Mouse (Mus musculus) liver, embryonic 12.5 days (tissue): ENCODE data around the gene Clec2e. TPM values are rescaled to one million over a fixed set of nuclear protein-coding genes. Genes with fewer than 3 reads are reported as not detected.

ENCODE experiments used
- ATAC-seq: fragments of 200-750 bp; cut with Nextera tagmentation; 2 replicates; pipeline ENCODE4 v1.8.0; 2017; ENCODE audit warnings: moderate number of reproducible peaks, mild to moderate bottlenecking, moderate library complexity
- H3K27ac ChIP-seq: fragments of 300-500 bp; sonication (generic); 2 replicates; pipeline ENCODE4 v1.5.1; 2016; ENCODE audit warnings: mild to moderate bottlenecking
- H3K27me3 ChIP-seq: fragments of 300-500 bp; sonication (generic); replicated peaks from 2 replicates; pipeline ENCODE4 v1.6.1; 2016; ENCODE audit warnings: mild to moderate bottlenecking, moderate library complexity
- H3K36me3 ChIP-seq: fragments of 300-500 bp; sonication (generic); 2 replicates; pipeline ENCODE4 v1.6.1; 2016; ENCODE audit warnings: mild to moderate bottlenecking, moderate library complexity
- H3K4me1 ChIP-seq: fragments of 300-500 bp; sonication (generic); 2 replicates; pipeline ENCODE4 v1.6.1; 2016
- H3K4me2 ChIP-seq: fragments of 300-500 bp; sonication (generic); 2 replicates; pipeline ENCODE4 v1.6.1; 2016; ENCODE audit warnings: mild to moderate bottlenecking, moderate library complexity
- H3K4me3 ChIP-seq: fragments of 300-500 bp; sonication (generic); 2 replicates; pipeline ENCODE4 v1.5.1; 2016; ENCODE audit warnings: mild to moderate bottlenecking, moderate library complexity
- H3K9ac ChIP-seq: fragments of 300-500 bp; sonication (generic); 2 replicates; pipeline ENCODE4 v1.6.1; 2016; ENCODE audit warnings: mild to moderate bottlenecking, moderate library complexity
- H3K9me3 ChIP-seq: fragments of 300-500 bp; sonication (generic); replicated peaks from 2 replicates; pipeline ENCODE4 v1.6.1; 2016; ENCODE audit warnings: mild to moderate bottlenecking, moderate library complexity
- WGBS: fragments of 180-500 bp; shearing (Covaris S2); methylation state at CpG from one replicate; pipeline ENCODE4 v1.1.7; 2016; ENCODE audit not compliant: insufficient replicate concordance; 5-methylcytosine and 5-hydroxymethylcytosine counted together
- polyA plus RNA-seq: library from polyadenylated mRNA; unstranded; fragments of >200 nt; fragmentation: Nextera tagmentation; extraction: Ambion mirVana; gene quantifications from 2 replicates; pipeline ENCODE4 v1.2.1, GENCODE M21; 2016

Gene Clec2e
- polyA plus RNA-seq, 1 experiment from 2014 or later: not detected

GRCm38 (mm10) chr6:129051731-129052130, 49.0 kb downstream of the Clec2e start:
- Histone ChIP-seq H3K4me2 (no peak overlapping the region), H3K4me3 (no peak overlapping the region), H3K27ac (no peak overlapping the region), H3K4me1 (peaks cover 11% of the 10 kb centered on the region), H3K9me3 (no peaks in the 10 kb centered on the region), H3K36me3 (no peaks in the 10 kb centered on the region), H3K27me3 (no peaks in the 10 kb centered on the region), H3K9ac (no peak overlapping the region)
- ATAC-seq: no peak
- 64% methylated on average over 5 of the region's 5 CpGs for WGBS

GRCm38 (mm10) chr6:129051086-129051485, 49.6 kb downstream of the Clec2e start:
- Histone ChIP-seq H3K36me3 (no peaks in the 10 kb centered on the region), H3K4me2 (no peak overlapping the region), H3K4me1 (peaks cover 11% of the 10 kb centered on the region), H3K9ac (no peak overlapping the region), H3K27me3 (no peaks in the 10 kb centered on the region), H3K9me3 (no peaks in the 10 kb centered on the region), H3K4me3 (no peak overlapping the region), H3K27ac (no peak overlapping the region)
- WGBS: 48% methylated on average over 3 of the region's 3 CpGs
- ATAC-seq: no peak

- Histone ChIP-seq H3K36me3 (no peaks in the 10 kb centered on the region), H3K9ac (no peak overlapping the region), H3K27me3 (no peaks in the 10 kb centered on the region), H3K9me3 (no peaks in the 10 kb centered on the region), H3K27ac (no peak overlapping the region), H3K4me3 (peak overlapping the region; percentile 33; the same call in 1 of the 2 replicates), H3K4me1 (peaks cover 11% of the 10 kb centered on the region), H3K4me2 (peak overlapping the region; percentile 75)
- ATAC-seq: peak; percentile 55
- WGBS: 6% methylated on average over 8 of the region's 8 CpGs
These were observed 51.0 kb downstream of the Clec2e start for GRCm38 (mm10) chr6:129049596-129050251.

GRCm38 (mm10) chr6:129048857-129049473, 51.7 kb downstream of the Clec2e start:
- Histone ChIP-seq H3K4me3 (peak overlapping the region; percentile 57), H3K9ac (peak overlapping the region; percentile 64), H3K9me3 (no peaks in the 10 kb centered on the region), H3K36me3 (no peaks in the 10 kb centered on the region), H3K27ac (0 out of 2 replicates have a peak overlapping the region, but pooled peaks have one; percentile 36), H3K4me1 (peaks cover 11% of the 10 kb centered on the region), H3K27me3 (no peaks in the 10 kb centered on the region), H3K4me2 (peak overlapping the region; percentile 75)
- 1% methylated on average over 13 of the region's 13 CpGs for WGBS
- peak; percentile 90 for ATAC-seq

GRCm38 (mm10) chr6:129048381-129048780, 52.3 kb downstream of the Clec2e start:
- Histone ChIP-seq H3K27me3 (no peaks in the 10 kb centered on the region), H3K4me3 (no peak overlapping the region)
- 33% methylated on average over 4 of the region's 4 CpGs for WGBS

GRCm38 (mm10) chr6:129045601-129046000, 55.1 kb downstream of the Clec2e start, which contains the start of gene Klrb1f:
Klrb1f (plus strand) TSS chr6:129045901.
- Histone ChIP-seq H3K27ac (no peak within 1 kb of the TSS), H3K4me2 (no peak within 1 kb of the TSS), H3K9me3 (no peaks in the 10 kb centered on the region), H3K4me3 (no peak within 1 kb of the TSS), H3K36me3 (no peaks in the 10 kb centered on the region), H3K4me1 (peaks cover 11% of the 10 kb centered on the region), H3K27me3 (no peaks in the 10 kb centered on the region), H3K9ac (no peak within 1 kb of the TSS)
- WGBS: 75% methylated on average over 2 of the region's 2 CpGs
- ATAC-seq: no peak

More at GRCm38 (mm10) chr6:129048381-129048780, 52.3 kb downstream of the Clec2e start:
- Histone ChIP-seq H3K36me3 (no peaks in the 10 kb centered on the region), H3K9me3 (no peaks in the 10 kb centered on the region), H3K4me2 (0 out of 2 replicates have a peak overlapping the region, but pooled peaks have one; percentile 75), H3K4me1 (peaks cover 11% of the 10 kb centered on the region), H3K9ac (no peak overlapping the region), H3K27ac (no peak overlapping the region)
- ATAC-seq: no peak

GRCm38 (mm10) chr6:129042470-129042869, 58.2 kb downstream of the Clec2e start:
- H3K4me2 ChIP-seq: no peak overlapping the region
- H3K36me3 ChIP-seq: no peaks in the 10 kb centered on the region
- no peak overlapping the region for H3K27ac ChIP-seq
- no peak for ATAC-seq
- no peaks in the 10 kb centered on the region; the same call in 1 of the 2 replicates for H3K4me1 ChIP-seq
- no peak overlapping the region for H3K4me3 ChIP-seq
- no peak overlapping the region for H3K9ac ChIP-seq
- no peaks in the 10 kb centered on the region for H3K9me3 ChIP-seq
- H3K27me3 ChIP-seq: no peaks in the 10 kb centered on the region

Other genes with a start within 250 kb of the Clec2e start
- 0.06 TPM in 1 of 2 replicates, not detected in the other for gene Clec2i, start 213.3 kb downstream of the Clec2e start, polyA plus RNA-seq
- gene BC035044, start 209.8 kb downstream of the Clec2e start, polyA plus RNA-seq: 6.3 and 6.4 TPM in 2 replicates
- not detected in 2 replicates for gene Clec2g, start 166.5 kb downstream of the Clec2e start, polyA plus RNA-seq
- gene Klrb1f, start 55.0 kb downstream of the Clec2e start, polyA plus RNA-seq: 0.38 and 0.50 TPM in 2 replicates
- not detected in 2 replicates for gene Clec2d, start 79.7 kb upstream of the Clec2e start, polyA plus RNA-seq
- 1.3 TPM in 2 replicates for gene Cd69, start 174.5 kb upstream of the Clec2e start, polyA plus RNA-seq
- not detected in 2 replicates for gene 4922502D21Rik, start 230.9 kb upstream of the Clec2e start, polyA plus RNA-seq
- gene Clec12a, start 241.8 kb upstream of the Clec2e start, polyA plus RNA-seq: 2.7 and 3.3 TPM in 2 replicates